Mouse (Mus musculus) testis, postnatal 14 days (tissue): ENCODE measurements around the gene Phf21b.
"Not testable (repeated sequence)": the region's sequence is repeated elsewhere in the genome, so short reads cannot be mapped to it uniquely, and the experiment has no call there.

ENCODE experiments used
- DNase-seq: peaks from one replicate; pipeline ENCODE4 v3.0.0; 2021; ENCODE audit warnings: low spot score

The Phf21b gene

GRCm38 (mm10) chr15:84856006-84856995 lies at the start of gene Phf21b:
Gene Phf21b (minus strand): TSS chr15:84856049.
- DNase-seq, result peak; percentile 81

- DNase-seq, result no peak
Observed at GRCm38 (mm10) chr15:84903843-84904385, 48.1 kb upstream of the Phf21b start.

- DNase-seq, result no peak
Observed at GRCm38 (mm10) chr15:84898077-84898476, 42.2 kb upstream of the Phf21b start.

DNA sequence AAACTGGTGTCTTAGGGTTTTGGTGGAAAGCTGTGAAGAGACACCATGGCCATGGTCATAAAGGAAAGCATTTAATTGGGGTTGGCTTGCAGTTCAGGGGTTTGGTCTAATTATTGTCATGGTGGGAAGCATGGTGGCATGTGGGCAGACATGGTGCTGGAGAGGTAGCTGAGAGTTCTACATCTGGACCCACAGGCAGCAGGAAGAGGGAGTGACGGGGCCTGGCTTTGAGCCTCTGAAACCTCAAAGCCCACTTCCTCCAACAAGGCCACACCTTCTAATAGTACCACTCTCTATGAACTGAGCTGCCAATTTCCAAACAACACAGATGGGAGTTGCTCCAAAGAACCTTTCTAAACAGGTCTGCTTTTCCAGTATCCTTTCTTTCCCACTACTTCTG lies 40.8 kb upstream of the Phf21b start:
- DNase-seq, result no peak

GRCm38 (mm10) chr15:84896216-84896615 lies 40.4 kb upstream of the Phf21b start:
- DNase-seq, result not testable (repeated sequence)

DNA sequence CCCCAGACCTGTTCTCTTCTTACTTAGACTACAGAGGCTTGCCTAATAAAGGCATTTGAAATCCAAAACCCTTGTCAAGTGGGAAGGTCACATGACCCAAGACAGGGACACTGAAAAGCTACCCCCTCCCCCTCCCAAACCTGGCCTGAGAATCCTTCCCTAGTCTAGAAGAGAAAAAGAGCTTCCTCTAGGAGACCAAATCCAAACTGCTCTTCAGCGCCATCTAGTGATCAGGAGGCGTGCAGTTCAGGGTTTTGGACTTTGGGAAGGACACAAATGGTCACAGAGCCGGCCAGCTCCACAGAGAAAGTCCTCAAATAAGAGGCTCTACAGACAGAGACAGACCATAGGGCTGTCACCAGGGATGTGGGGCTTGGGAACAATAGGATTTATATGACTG lies 35.8 kb upstream of the Phf21b start:
- DNase-seq, result peak; percentile 30

- no peak for DNase-seq
Observed at GRCm38 (mm10) chr15:84891246-84891645, 35.4 kb upstream of the Phf21b start.

DNA sequence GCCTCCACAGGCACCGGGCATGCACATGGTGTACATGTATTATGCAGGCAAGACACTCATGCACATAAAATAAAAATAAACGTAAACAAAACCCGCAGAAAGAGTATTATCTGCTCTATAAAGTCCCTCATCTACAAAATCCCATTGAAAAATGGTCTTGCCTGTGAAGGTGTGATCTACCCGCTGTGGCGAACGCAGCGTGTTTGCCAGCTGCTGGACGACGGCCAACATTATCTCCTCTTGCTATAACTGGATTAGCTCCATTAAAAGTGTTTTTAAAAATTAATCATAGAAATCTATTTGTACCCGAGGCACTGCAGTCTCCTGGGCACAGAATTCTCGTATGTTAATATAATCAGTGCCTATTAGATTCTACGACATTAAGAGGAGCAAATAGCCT lies 32.2 kb upstream of the Phf21b start:
- no peak for DNase-seq

- DNase-seq, result no peak
Observed at GRCm38 (mm10) chr15:84877029-84877815, 21.4 kb upstream of the Phf21b start.

GRCm38 (mm10) chr15:84873867-84874266 lies 18.0 kb upstream of the Phf21b start:
- DNase-seq, result no peak

DNA sequence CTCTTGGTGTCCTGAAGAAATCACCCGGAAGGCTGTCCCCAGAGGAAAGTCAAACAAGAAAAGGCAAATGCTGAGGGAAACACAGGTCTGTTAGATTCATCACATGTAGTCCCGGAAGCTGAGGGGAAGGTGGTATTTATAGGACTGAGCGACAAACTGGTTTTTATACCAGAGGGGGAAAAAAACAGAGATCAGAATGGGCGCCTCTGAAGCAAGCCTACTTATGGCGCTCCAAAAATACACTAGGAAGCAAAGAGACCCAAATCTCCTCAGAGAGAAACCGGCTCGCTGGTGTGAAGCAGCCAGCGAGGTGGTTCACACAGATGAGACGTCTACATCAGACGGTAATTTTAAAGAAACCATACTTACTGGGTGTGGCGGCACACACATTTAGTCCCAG lies 17.2 kb upstream of the Phf21b start:
- DNase-seq, result no peak

DNA sequence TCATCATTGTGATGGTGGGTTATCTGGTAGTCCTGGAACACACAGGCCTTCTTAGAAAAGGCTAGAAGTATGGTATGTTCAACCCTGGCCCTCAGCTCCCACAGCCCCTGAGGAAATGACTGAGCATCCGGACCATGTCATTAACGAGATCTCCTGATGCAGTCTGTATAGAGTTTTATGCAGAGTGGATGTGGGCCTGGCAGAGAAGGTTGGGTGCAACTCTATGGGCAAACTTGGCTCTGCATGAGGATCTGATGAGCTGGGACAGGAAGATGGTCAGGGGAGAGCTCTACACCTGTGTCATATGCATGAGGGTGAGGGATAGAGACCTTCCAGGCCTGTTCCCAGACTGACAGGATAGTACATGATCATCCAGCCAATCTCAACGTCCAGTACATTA lies 16.0 kb upstream of the Phf21b start:
- no peak for DNase-seq

DNA sequence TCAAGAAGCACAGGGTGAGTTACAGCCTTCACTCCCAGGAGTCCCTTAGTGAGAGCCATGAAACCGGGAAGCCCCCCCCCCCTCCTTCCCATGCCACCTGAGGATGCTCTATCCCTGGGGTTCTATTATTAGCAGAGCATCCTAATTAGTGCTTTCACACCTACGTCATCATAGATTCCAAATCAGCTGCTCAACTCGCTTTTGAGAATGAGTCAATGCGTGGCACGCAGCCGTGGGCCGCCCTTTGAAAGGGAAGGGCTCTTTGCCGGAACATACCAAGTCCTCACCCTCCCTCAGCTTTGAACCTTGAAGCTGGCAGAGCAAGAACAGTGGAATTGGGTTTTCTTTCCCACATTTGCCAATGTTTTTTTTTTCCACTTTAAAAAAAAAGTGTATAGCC lies 6.1 kb upstream of the Phf21b start:
- no peak for DNase-seq

DNA sequence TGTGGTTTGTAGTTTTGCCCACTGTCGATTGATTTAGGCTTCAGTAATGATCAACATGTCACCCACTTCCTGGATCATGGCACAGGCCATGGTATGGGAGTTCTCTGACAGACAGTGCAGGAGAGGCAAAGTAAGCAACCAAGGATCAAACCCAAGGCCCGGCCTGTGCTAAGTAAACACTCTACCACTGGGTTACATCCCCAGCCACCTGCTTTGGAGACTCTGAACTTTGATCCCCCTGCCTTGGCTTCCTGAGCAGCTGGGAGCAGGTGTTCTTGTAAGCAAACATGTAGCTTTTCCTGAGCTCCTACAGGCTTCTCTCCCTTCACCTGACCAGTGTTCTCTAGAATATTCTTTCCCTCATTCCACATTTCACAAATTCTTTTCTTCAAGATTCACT lies 1.8 kb upstream of the Phf21b start:
- DNase-seq, result no peak

DNA sequence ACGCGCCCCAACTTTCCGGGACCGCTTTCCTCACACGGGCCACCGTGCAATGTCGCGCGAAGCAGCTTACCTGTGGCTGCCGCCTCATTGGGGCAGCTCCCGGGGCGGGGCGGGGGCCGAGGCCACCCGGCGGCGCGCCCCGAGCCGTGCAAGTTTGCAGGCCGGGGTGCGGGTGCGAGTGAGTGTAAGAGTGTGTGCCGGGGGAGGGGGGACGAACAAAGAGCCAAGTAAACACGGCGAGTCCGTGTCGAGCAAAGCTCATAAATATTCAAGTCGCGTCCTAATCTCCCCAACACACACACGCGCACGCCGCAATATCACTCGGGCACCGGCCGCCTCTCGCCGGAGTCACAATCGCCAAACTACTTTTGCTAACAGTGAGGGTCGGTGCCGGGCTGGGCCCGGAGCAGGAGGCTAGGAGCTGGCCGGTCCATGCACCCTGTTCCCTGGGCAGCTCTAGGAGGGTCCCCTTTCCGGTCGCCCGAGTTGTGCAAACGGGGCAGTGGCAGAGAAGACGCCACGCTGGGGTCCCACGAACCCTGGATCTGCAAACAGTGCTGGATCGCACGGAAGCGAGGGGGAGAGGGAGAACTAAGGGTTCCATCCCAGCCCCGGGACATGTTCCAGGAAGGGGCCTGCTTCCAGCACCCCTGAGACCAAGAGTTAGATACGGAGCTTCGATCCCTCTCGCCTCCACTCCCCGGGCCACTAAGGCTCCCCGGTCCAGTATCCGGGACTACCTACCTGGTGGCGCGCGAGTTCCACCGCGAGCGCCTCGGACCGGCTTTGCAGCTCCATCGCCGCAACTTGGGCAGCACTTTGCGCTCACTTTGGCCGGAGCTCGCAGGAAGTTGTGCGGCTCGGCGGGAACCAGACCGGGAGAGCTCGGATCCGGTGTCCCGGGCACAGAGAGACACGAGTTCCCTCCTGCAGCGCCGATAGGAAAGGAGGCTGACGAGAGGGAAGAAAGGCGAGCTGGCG lies 638 bp downstream of the Phf21b start:
- DNase-seq, result peak; percentile 15

DNA sequence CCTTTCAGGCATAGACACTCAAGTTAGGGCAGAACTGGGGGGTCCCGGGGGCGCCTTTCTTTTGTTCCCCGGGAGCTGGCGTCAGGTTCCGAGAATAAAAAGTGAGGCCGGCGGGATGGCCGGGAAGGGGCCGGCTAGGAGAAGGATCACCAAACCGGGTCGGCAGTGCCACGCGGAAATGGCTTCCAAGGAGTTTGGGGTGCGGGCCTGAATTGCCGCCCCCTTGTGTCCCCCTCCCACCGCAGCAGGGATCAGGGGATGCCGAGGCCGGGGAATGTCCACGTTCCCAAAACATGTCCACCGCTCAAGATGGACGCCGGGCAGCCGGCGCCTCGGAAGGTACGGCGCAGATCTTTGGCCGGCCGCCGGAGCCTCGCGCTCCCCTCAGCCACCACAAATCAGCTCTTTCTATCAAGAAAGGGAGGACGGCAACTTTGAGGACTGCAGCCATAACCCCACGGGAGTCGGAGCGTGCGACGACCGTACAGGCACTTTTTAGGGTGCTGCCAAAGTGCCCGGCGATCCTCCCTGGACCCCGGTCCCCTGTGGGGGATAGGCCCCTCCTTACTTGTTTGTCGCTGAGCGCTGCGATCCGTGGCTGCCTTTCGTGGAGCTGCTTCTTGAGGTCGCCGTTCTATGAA lies 1.6 kb downstream of the Phf21b start:
- DNase-seq, result no peak

DNA sequence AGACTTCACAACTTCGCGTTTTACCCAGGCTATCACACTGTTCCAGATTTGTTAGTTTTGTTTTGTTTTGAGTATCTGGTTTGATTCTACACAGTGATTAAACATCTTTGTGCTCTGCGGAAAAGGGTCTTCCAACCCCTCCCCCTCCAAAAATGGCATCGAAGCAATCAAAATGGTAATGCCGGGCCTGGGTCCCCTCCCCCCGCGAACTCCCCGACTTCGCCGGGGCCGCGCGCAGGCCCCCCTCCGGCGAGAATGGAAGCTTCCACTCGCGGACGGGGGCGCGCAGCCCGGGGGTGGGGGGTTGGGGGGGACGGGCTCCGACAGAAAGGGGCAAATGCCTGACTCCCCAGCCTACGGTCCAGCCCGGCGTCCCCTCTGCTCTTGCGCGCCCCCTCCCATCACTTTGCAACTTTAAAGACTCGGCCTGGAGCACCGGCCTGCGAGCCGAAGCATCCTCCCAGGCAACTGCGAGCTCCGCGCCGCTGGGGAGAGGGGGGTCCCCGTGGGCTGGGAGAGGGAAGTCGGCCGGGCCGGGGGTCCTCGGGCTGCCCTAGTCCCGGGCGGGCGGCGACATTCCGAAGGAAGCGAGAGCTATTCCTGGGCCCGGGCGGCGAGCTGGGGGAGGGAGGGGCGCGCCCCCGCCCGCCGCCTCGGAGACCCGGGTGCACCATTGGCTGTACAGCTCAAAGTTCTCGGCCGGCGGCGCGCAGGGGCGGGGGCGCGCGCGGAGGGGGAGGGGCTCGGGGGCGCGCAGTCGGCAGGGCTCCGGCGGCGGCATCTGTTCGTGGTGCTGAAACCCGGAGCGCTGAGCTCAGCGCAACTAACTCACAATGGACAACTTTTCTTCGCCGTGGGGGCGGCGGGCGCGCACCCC lies 2.4 kb downstream of the Phf21b start:
- DNase-seq, result peak; percentile 54

DNA sequence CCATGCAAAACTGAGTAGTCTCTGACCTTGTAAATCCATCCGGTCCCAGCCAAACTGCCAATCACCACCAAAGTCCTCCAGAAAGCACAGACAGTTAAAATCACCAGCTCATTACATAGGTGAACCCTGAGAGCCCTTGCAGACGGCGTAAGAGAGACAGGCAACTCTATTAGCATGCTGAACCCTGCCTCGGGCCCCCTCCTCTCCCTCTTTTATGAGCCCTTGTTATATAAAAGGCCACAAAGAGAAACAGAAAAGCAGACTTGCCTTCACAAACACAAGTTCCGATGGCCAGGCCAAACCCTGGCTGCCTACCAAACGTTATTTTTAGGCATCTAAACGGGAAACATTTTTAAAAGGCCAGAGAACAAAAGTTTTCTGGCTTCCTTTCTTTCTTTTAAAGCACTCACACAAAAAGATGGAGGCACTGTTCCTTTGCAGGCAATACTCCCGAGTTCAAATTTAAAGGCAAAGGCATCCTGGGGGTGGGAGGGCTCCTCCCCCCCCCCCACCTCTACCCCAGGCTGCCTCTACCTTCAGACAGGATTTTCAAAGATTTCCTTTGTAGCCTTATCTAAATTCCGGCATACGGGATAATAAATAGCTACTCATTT lies 3.3 kb downstream of the Phf21b start:
- DNase-seq, result no peak

- DNase-seq, result no peak
Observed at GRCm38 (mm10) chr15:84850321-84850720, 5.5 kb downstream of the Phf21b start.

DNA sequence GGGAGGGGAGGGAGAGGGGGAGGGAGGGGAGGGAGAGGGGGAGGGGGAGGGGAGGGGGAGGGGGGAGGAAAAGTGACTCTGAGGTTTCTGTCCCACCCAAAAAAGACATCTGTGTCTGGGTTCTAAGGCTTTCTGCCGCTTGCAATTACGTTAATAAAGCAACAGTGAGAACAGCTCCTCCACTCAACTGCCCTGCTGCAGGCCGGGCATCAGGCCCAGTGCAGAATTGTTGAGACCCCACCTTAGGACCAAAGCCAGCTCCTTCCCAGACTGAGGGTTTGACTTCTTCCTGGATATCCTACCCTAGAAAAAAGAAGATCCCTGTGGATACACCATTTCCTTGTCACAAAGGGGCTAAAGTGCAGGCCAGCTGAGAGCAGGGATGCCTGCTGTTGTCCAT lies 9.6 kb downstream of the Phf21b start:
- DNase-seq, result no peak
